Mouse (Mus musculus) ES-E14 (cell line): ENCODE measurements around the gene Polr2f. TPM values are rescaled to one million over a fixed set of nuclear protein-coding genes. Genes with fewer than 3 reads are reported as not detected.

ENCODE experiments used
- DNase-seq: peaks from one replicate; pipeline ENCODE4 v3.0.0-alpha.2; 2013; ENCODE audit warnings: low read depth, low spot score
- H3K27ac ChIP-seq: 2 replicates; pipeline ENCODE4 v1.5.1; 2012; ENCODE audit warnings: low read depth, mild to moderate bottlenecking, low read length, moderate library complexity, mixed read lengths; ENCODE audit not compliant: poor library complexity, insufficient read depth, severe bottlenecking
- H3K36me3 ChIP-seq: 2 replicates; pipeline ENCODE4 v1.6.1; 2012; ENCODE audit warnings: mild to moderate bottlenecking, low read length, moderate library complexity, mixed read lengths; ENCODE audit not compliant: control insufficient read depth, poor library complexity, insufficient read depth, severe bottlenecking
- H3K4me1 ChIP-seq, 2 experiments: fragments of 150-350 bp in 1 of 2; sonication (generic) in 1 of 2; 2 replicates each; pipeline ENCODE4 v1.6.1; 2012; ENCODE audit warnings: low read length in 2 of 2, mild to moderate bottlenecking in 1 of 2, mixed read lengths in 1 of 2; ENCODE audit not compliant: control insufficient read depth in 2 of 2, insufficient read depth in 2 of 2, poor library complexity in 1 of 2
- H3K4me3 ChIP-seq, 2 experiments: fragments of 150-350 bp in 1 of 2; sonication (generic) in 1 of 2; 2 replicates each; pipeline ENCODE4 v1.5.1; 2012; ENCODE audit warnings: low read length in 2 of 2, low read depth in 1 of 2, mild to moderate bottlenecking in 1 of 2, mixed read lengths in 1 of 2; ENCODE audit not compliant: insufficient read depth in 1 of 2, poor library complexity in 1 of 2, severe bottlenecking in 1 of 2
- H3K9ac ChIP-seq: 2 replicates; pipeline ENCODE4 v1.6.1; 2012; ENCODE audit warnings: low read depth, mild to moderate bottlenecking, low read length, mixed read lengths; ENCODE audit not compliant: poor library complexity, insufficient read depth, severe bottlenecking
- H3K9me3 ChIP-seq: fragments of 150-350 bp; sonication (generic); 2 replicates; pipeline ENCODE4 v1.6.1; 2012; ENCODE audit warnings: low read depth, mild to moderate bottlenecking, low read length; ENCODE audit not compliant: control insufficient read depth, insufficient read depth
- CHD2 ChIP-seq: IDR thresholded peaks from 2 replicates; pipeline ENCODE4 v1.6.1; 2014; ENCODE audit warnings: mild to moderate bottlenecking, low read depth, low read length, inconsistent platforms
- HCFC1 ChIP-seq: IDR thresholded peaks from 2 replicates; pipeline ENCODE4 v1.6.1; 2012; ENCODE audit warnings: low read length, inconsistent platforms, borderline replicate concordance; ENCODE audit not compliant: insufficient read depth
- MAFK ChIP-seq: IDR thresholded peaks from 2 replicates; pipeline ENCODE4 v1.6.1; 2014; ENCODE audit warnings: mild to moderate bottlenecking, low read depth, low read length, inconsistent platforms; ENCODE audit not compliant: insufficient read depth
- ZC3H11A ChIP-seq: IDR thresholded peaks from 2 replicates; pipeline ENCODE4 v1.6.1; 2012; ENCODE audit warnings: low read depth, mild to moderate bottlenecking, inconsistent platforms, low read length, borderline replicate concordance
- ZNF384 ChIP-seq: IDR thresholded peaks from 2 replicates; pipeline ENCODE4 v1.6.1; 2012; ENCODE audit warnings: low read depth, low read length, inconsistent platforms
- in situ Hi-C, 2 experiments: fragments of 600-800 bp; cut with MboI; formaldehyde crosslinking; loops; one replicate each; pipeline ENCODE4 v1.15.1; 2025; ENCODE audit warnings: low sequenced_read_pairs in 2 of 2, inconsistent platforms in 1 of 2; ENCODE audit not compliant: unreplicated experiment in 2 of 2
- total RNA-seq: library from RNA; depleted of rRNA; stranded (reverse); fragments of 300-350 nt; gene quantifications from 2 replicates; pipeline ENCODE4 v1.2.3, GENCODE M21; 2012; rRNA removed

Gene Polr2f
- total RNA-seq: 238 and 318 TPM in 2 replicates

DNA sequence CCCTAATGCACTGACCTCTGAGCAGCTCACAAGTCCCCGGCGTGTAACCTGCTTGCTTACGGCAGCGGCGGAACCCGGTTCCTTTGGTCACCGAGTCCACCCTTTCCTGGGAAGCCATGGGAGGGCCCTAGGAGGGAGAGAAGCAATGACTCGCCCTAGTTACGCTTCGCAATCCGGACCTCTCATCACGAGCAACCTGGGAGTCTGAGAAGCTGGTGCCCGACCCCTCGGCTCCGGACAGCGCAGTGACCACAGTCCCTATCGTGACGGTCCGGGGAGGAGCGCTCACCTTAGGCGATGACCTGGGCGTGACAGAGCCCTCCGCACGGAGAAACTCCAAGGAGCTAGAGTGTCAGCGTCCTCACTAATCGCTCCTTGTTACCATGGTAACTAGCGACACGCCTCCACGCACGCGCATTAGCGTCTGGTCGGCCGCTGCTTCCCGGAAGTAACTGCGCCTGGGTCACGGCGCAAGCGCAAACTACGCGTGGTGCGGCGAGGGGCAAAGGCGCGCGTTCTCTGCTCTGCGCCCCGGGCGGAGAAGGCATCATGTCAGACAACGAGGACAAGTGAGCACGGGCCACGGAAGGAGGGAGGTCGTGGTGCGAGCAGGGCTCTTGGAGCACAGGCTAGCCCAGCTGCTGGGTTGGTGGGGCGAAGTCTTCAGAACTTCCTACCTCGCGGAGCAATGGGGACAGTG is at the start of gene Polr2f, which contains the start of gene 1700088E04Rik:
Polr2f (plus strand) TSS at position 144 of the 700 bp plus-strand sequence.
1700088E04Rik (minus strand) TSS at position 388 of the 700 bp plus-strand sequence.
- Histone ChIP-seq H3K4me3 (peak within 1 kb of the TSS; percentile 68 to 96), H3K9me3 (no peaks in the 10 kb centered on the region), H3K9ac (peak within 1 kb of the TSS; percentile 88), H3K36me3 (peaks cover 19% of the 10 kb centered on the region), H3K4me1 (peaks cover 4 to 8% of the 10 kb centered on the region in 2 experiments; a peak in 3 of 4 replicates), H3K27ac (peak within 1 kb of the TSS; percentile 46; the same call in 1 of the 2 replicates)
- TF ChIP-seq CHD2 (no peak), ZNF384 (no peak), MAFK (no peak), HCFC1 (no peak), ZC3H11A (no peak)
- DNase-seq: peak; percentile 96
- in situ Hi-C loops: no loop called here

DNA sequence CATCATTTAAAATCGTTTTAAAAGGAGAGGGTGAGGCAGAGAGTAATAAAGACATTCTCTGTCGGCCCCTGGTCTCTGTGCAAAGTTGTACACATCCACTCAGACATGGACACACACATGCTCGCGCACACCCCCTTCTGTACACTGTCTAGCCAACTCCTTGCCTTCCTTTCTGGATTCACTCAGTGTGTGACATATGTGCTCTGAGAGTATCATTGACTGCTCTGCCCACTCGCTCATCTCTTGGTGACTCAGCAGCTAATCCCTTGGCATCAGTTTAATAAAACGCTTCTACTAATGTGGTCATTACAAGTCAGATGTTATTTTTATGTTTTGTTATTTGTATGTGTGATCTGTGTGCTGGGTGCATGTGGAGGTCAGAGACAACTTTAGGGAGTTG is 48.5 kb upstream of the Polr2f start:
- in situ Hi-C loops: no loop called here
- H3K9ac ChIP-seq: no peak overlapping the region
- H3K4me3 ChIP-seq: no peak overlapping the region
- peaks cover 0 to 2% of the 10 kb centered on the region in 2 experiments; a peak in 1 of 4 replicates for H3K4me1 ChIP-seq
- no peak for DNase-seq
- TF ChIP-seq CHD2 (no peak), MAFK (no peak), HCFC1 (no peak), ZNF384 (no peak), ZC3H11A (no peak)
- H3K36me3 ChIP-seq: peaks cover 63% of the 10 kb centered on the region
- no peak overlapping the region for H3K27ac ChIP-seq
- no peaks in the 10 kb centered on the region for H3K9me3 ChIP-seq

DNA sequence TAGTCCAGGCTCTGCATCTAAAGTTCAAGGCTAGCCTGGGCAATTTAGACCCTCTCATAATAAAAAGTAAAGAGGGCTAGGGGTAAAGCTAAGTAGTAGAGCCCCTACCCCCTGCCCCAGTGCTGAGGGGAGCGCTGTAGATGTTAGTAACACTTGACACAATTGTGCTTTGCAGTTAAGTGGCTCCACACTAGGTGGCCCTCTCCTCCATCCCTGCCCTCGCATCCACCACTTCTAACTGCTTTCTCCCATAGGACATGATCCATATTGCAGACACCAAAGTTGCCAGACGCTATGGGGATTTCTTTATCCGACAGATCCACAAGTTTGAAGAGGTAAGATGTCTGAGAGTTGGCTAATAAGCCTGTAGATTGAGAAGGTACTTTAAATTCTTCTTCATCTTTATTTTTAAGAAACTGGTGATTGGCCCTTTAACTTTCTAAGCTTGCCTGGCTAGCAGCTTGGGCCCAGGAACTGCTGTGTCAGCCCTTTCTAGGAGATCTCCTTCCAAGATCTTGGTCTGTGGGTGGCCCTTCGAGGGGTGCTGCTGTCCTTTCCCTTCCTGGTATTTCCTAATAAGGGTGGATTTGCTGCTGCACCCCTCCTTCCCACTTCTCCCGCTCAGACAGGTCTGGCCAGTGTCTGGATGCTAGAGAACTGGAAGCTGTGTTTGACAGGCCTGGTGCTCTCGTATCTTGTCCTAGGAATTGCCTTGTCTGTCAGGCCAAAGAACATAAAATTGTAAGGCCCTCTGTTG is 47.5 kb upstream of the Polr2f start:
- no peak for DNase-seq
- H3K4me1 ChIP-seq: peaks cover 0 to 7% of the 10 kb centered on the region in 2 experiments; a peak in 1 of 4 replicates
- no peaks in the 10 kb centered on the region for H3K9me3 ChIP-seq
- in situ Hi-C loops: no loop called here
- TF ChIP-seq MAFK (peak; percentile 78), HCFC1 (no peak)
- H3K36me3 ChIP-seq: peaks cover 59% of the 10 kb centered on the region
- H3K4me3 ChIP-seq: no peak overlapping the region
- H3K9ac ChIP-seq: no peak overlapping the region
- no peak overlapping the region for H3K27ac ChIP-seq

DNA sequence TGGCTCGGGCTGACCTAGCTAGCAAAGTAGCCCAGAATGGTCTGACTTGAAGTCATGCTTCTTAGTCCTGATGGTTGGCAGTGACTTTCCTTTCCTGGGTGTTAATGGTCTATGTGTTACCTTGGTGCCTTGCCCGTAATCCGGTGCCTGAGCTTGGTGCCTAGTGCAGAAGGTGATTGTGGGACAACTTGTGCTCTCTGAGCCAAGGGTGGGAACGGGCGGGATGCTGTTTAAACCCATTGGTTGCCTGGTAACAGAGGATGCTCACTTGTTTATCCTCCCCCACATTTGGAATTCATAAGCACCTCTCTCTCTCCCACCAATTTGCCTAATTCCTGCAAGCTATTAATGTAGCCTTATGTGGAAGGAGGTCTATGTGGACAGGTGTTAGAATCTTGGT is 45.3 kb upstream of the Polr2f start:
- in situ Hi-C loops: no loop called here
- peaks cover 0 to 10% of the 10 kb centered on the region in 2 experiments; a peak in 2 of 4 replicates for H3K4me1 ChIP-seq
- no peak overlapping the region for H3K9ac ChIP-seq
- no peak overlapping the region for H3K27ac ChIP-seq
- no peak overlapping the region for H3K4me3 ChIP-seq
- no peak for DNase-seq
- TF ChIP-seq ZC3H11A (no peak), ZNF384 (no peak), HCFC1 (no peak), MAFK (no peak), CHD2 (no peak)
- peaks cover 44% of the 10 kb centered on the region for H3K36me3 ChIP-seq
- H3K9me3 ChIP-seq: no peaks in the 10 kb centered on the region
